Mouse (Mus musculus) heart, postnatal 25 days (tissue): Measurements from ENCODE around the gene Ednrb. TPM values are rescaled to one million over a fixed set of nuclear protein-coding genes. Genes with fewer than 3 reads are reported as not detected.

Experiments used
- DNase-seq: peaks from one replicate; pipeline ENCODE4 v3.0.0; 2022; ENCODE audit warnings: low spot score
- intact Hi-C: fragments of 180-260 bp; cut with DNase I; formaldehyde crosslinking; loops from one replicate; pipeline ENCODE4 v1.15.1; 2025
- total RNA-seq, 2 experiments: library from RNA; stranded (reverse); gene quantifications; 2 replicates each; pipeline ENCODE4 v1.2.3; 2021

Ednrb gene
- 10 to 100 TPM; 15.9 to 20.4 TPM for total RNA-seq

GRCm38 (mm10) chr14:103844011-103844549 lies at the start of gene Ednrb:
Ednrb (minus strand) TSS chr14:103844402.
- intact Hi-C loops: loop anchor here (10.0 kb wide), 1 partner anchor 119 kb away; no protein-coding TSS in a partner anchor

GRCm38 (mm10) chr14:103892411-103892938 lies 48.3 kb upstream of the Ednrb start:
- no peak for DNase-seq
- intact Hi-C loops: no loop called here

More at GRCm38 (mm10) chr14:103844011-103844549, at the start of gene Ednrb:
- peak; percentile 21 for DNase-seq

- DNase-seq: no peak
- intact Hi-C loops: no loop called here
Observed at GRCm38 (mm10) chr14:103890761-103891160, 46.6 kb upstream of the Ednrb start.

GRCm38 (mm10) chr14:103884892-103885575 lies 40.8 kb upstream of the Ednrb start:
- intact Hi-C loops: loop anchor here (5.0 kb wide), 1 partner anchor 142 kb away; no protein-coding TSS in a partner anchor
- DNase-seq: no peak

GRCm38 (mm10) chr14:103882943-103883342 lies 38.7 kb upstream of the Ednrb start:
- intact Hi-C loops: no loop called here
- no peak for DNase-seq

GRCm38 (mm10) chr14:103877117-103877516 lies 32.9 kb upstream of the Ednrb start:
- DNase-seq: no peak
- intact Hi-C loops: no loop called here

- intact Hi-C loops: no loop called here
- no peak for DNase-seq
Observed at GRCm38 (mm10) chr14:103876598-103876997, 32.4 kb upstream of the Ednrb start.

- DNase-seq: no peak
- intact Hi-C loops: no loop called here
Observed at GRCm38 (mm10) chr14:103866636-103867035, 22.4 kb upstream of the Ednrb start.

- no peak for DNase-seq
Observed at GRCm38 (mm10) chr14:103865226-103865625, 21.0 kb upstream of the Ednrb start.

GRCm38 (mm10) chr14:103850071-103850845 lies 6.1 kb upstream of the Ednrb start:
- DNase-seq: no peak
- intact Hi-C loops: no loop called here

More at GRCm38 (mm10) chr14:103865226-103865625, 21.0 kb upstream of the Ednrb start:
- intact Hi-C loops: no loop called here

GRCm38 (mm10) chr14:103845716-103846115 lies 1.5 kb upstream of the Ednrb start:
- intact Hi-C loops: loop anchor here (10.0 kb wide), 1 partner anchor 121 kb away; no protein-coding TSS in a partner anchor
- DNase-seq: no peak

- intact Hi-C loops: loop anchor here (10.0 kb wide), 1 partner anchor 120 kb away; no protein-coding TSS in a partner anchor
- no peak for DNase-seq
Observed at GRCm38 (mm10) chr14:103844944-103845343, 742 bp upstream of the Ednrb start.

GRCm38 (mm10) chr14:103843371-103844001 lies 716 bp downstream of the Ednrb start:
- peak; percentile 44 for DNase-seq
- intact Hi-C loops: loop anchor here (2.0 to 10.0 kb wide), 3 partner anchors 25 to 183 kb away; no protein-coding TSS in a partner anchor

GRCm38 (mm10) chr14:103842896-103843295 lies 1.3 kb downstream of the Ednrb start:
- DNase-seq: no peak
- intact Hi-C loops: loop anchor here (2.0 to 10.0 kb wide), 3 partner anchors 24 to 184 kb away; no protein-coding TSS in a partner anchor

GRCm38 (mm10) chr14:103840436-103840835 lies 3.8 kb downstream of the Ednrb start:
- intact Hi-C loops: loop anchor here (10.0 kb wide), 1 partner anchor 116 kb away; no protein-coding TSS in a partner anchor
- no peak for DNase-seq

GRCm38 (mm10) chr14:103838887-103839286 lies 5.3 kb downstream of the Ednrb start:
- no peak for DNase-seq
- intact Hi-C loops: no loop called here

- intact Hi-C loops: no loop called here
- DNase-seq: no peak
Observed at GRCm38 (mm10) chr14:103834589-103834988, 9.6 kb downstream of the Ednrb start.

GRCm38 (mm10) chr14:103834147-103834546 lies 10.1 kb downstream of the Ednrb start:
- intact Hi-C loops: no loop called here
- no peak for DNase-seq

GRCm38 (mm10) chr14:103832472-103832871 lies 11.7 kb downstream of the Ednrb start:
- DNase-seq: no peak
- intact Hi-C loops: no loop called here

GRCm38 (mm10) chr14:103831007-103831406 lies 13.2 kb downstream of the Ednrb start:
- no peak for DNase-seq
- intact Hi-C loops: no loop called here
